Mouse (Mus musculus) stomach, postnatal 0 days (tissue): Measurements from ENCODE around the gene Sema5a. TPM values are rescaled to one million over a fixed set of nuclear protein-coding genes. Genes with fewer than 3 reads are reported as not detected.

Experiments used
- ATAC-seq: fragments of 200-750 bp; cut with Nextera tagmentation; 2 replicates; pipeline ENCODE4 v1.8.0; 2017; ENCODE audit not compliant: low FRiP score, low TSS enrichment
- DNase-seq: peaks from one replicate; pipeline ENCODE4 v3.0.0-alpha.2; 2016; ENCODE audit warnings: low spot score
- H3K27ac ChIP-seq: fragments of 300-500 bp; sonication (generic); replicated peaks from 2 replicates; pipeline ENCODE4 v1.5.1; 2014; ENCODE audit warnings: mild to moderate bottlenecking, control low read depth
- H3K27me3 ChIP-seq: fragments of 300-500 bp; sonication (generic); 2 replicates; pipeline ENCODE4 v1.6.1; 2014; ENCODE audit warnings: low read length; ENCODE audit not compliant: control insufficient read depth, insufficient read depth
- H3K36me3 ChIP-seq: fragments of 300-500 bp; sonication (generic); 2 replicates; pipeline ENCODE4 v1.6.1; 2014; ENCODE audit warnings: low read length, mixed read lengths; ENCODE audit not compliant: control insufficient read depth, insufficient read depth
- H3K4me1 ChIP-seq: fragments of 300-500 bp; sonication (generic); replicated peaks from 2 replicates; pipeline ENCODE4 v1.6.1; 2014; ENCODE audit warnings: antibody characterized with exemption; ENCODE audit not compliant: control insufficient read depth, insufficient read depth
- H3K4me2 ChIP-seq: fragments of 300-500 bp; sonication (generic); replicated peaks from 2 replicates; pipeline ENCODE4 v1.6.1; 2014; ENCODE audit warnings: low read depth, mild to moderate bottlenecking, control low read depth, moderate library complexity
- H3K4me3 ChIP-seq: fragments of 300-500 bp; sonication (generic); 2 replicates; pipeline ENCODE4 v1.5.1; 2014; ENCODE audit warnings: low read depth, low read length, control low read depth
- H3K9ac ChIP-seq: fragments of 300-500 bp; sonication (generic); 2 replicates; pipeline ENCODE4 v1.6.1; 2014; ENCODE audit warnings: mild to moderate bottlenecking, low read length, control low read depth, mixed read lengths
- H3K9me3 ChIP-seq: fragments of 300-500 bp; sonication (generic); 2 replicates; pipeline ENCODE4 v1.6.1; 2016; ENCODE audit warnings: low read length; ENCODE audit not compliant: control insufficient read depth
- CTCF ChIP-seq: IDR thresholded peaks from 2 replicates; pipeline ENCODE4 v1.5.1; 2016; ENCODE audit warnings: antibody characterized with exemption, low read depth, mild to moderate bottlenecking, moderate library complexity
- EP300 ChIP-seq: optimal IDR thresholded peaks from 2 replicates; pipeline ENCODE3; 2016; ENCODE audit warnings: antibody characterized with exemption
- WGBS: fragments of 180-500 bp; shearing (Covaris S2); extraction: QIAGEN DNeasy Blood & Tissue Kit; methylation state at CpG from one replicate; pipeline ENCODE4 v1.1.7; 2014; 5-methylcytosine and 5-hydroxymethylcytosine counted together
- polyA plus RNA-seq: library from polyadenylated mRNA; unstranded; fragments of >200 nt; fragmentation: Nextera tagmentation; extraction: Ambion mirVana; gene quantifications from 2 replicates; pipeline ENCODE4 v1.2.1, GENCODE M21; 2015

The Sema5a gene
- polyA plus RNA-seq, 1 experiment from 2014 or later = 5.5 TPM

- no peak for ATAC-seq
- WGBS = 57% methylated on average over 5 of the region's 5 CpGs
- Histone ChIP-seq H3K9me3 (no peaks in the 10 kb centered on the region), H3K27ac (no peak overlapping the region), H3K4me3 (no peak overlapping the region), H3K9ac (no peak overlapping the region), H3K36me3 (no peaks in the 10 kb centered on the region), H3K4me1 (no peaks in the 10 kb centered on the region), H3K27me3 (no peaks in the 10 kb centered on the region), H3K4me2 (no peak overlapping the region)
- DNase-seq = no peak
- TF ChIP-seq EP300 = no peak
- TF ChIP-seq CTCF = no peak
Observed at GRCm38 (mm10) chr15:32339426-32339825, 94.8 kb downstream of the Sema5a start.

DNA sequence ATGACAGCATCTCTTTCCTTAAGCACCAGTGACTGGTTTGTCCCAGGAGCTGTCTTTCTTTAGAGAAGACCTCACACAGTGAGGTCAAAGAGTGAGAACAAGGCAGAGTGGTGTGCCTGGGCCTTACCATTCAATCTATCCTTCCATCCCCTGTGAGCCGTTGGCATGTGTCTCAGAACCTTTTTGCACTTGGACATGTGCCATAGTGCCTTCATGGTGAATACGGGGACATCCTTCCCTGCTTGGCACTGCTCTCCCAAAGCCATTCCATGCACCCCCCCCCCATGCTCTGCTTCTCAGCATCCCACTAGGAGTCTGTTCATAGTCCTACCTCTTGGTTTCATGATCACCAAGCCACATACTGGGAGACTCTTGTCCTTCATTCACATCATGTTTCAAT lies 96.8 kb downstream of the Sema5a start:
- 48% methylated on average over 2 of the region's 2 CpGs for WGBS
- H3K27ac ChIP-seq = no peak overlapping the region
- H3K4me1 ChIP-seq = no peaks in the 10 kb centered on the region
- ATAC-seq (no peak), DNase-seq (no peak)
- no peak overlapping the region for H3K4me2 ChIP-seq
- H3K9ac ChIP-seq = no peak overlapping the region
- no peak for TF ChIP-seq CTCF
- no peak for TF ChIP-seq EP300
- H3K36me3 ChIP-seq = no peaks in the 10 kb centered on the region
- H3K27me3 ChIP-seq = no peaks in the 10 kb centered on the region
- no peak overlapping the region for H3K4me3 ChIP-seq
- no peaks in the 10 kb centered on the region for H3K9me3 ChIP-seq

DNA sequence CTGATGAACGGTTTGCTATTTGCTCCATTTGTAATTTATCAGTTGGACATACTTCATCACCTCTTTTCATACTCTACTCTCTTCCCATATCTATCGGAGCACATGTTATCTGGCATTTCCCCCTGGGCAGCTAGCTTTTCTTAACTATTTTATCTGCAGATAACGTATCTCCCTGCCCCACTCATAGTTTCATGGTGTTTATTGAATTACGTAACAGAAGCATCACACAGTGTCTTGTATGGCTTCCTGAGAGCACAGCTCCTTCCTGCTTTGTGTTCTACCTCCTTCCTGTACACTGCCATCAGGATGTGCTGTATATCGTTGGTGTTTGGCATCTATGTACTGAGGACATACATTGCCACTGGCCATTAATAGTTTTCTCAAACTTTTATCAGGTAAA lies 98.9 kb downstream of the Sema5a start:
- Histone ChIP-seq H3K27ac (no peak overlapping the region), H3K9me3 (no peaks in the 10 kb centered on the region), H3K4me3 (no peak overlapping the region), H3K4me2 (no peak overlapping the region), H3K9ac (no peak overlapping the region), H3K4me1 (no peaks in the 10 kb centered on the region), H3K36me3 (no peaks in the 10 kb centered on the region), H3K27me3 (no peaks in the 10 kb centered on the region)
- DNase-seq = no peak
- ATAC-seq = no peak
- WGBS = 73% methylated on average over 5 of the region's 5 CpGs
- TF ChIP-seq EP300 = no peak
- no peak for TF ChIP-seq CTCF

DNA sequence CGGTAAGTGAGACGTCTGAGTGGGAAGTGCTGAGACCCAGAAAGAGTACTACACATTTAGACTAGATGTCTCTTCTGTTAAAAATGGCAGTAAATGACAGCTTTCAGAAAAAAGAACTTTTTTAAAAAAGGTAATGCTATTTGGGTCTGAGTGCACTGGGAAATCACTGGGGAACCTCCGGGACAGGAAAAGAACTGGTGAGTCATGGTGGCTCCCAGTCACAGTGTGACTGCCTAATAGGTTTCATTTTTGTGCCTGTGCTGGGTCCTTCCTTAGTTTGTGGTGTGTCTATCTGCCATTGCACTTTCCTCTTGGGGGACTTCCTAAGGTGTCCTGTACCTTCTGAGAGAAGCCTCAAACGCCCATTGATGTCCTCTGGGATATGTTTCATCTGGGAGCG lies 102.7 kb downstream of the Sema5a start:
- Histone ChIP-seq H3K36me3 (no peaks in the 10 kb centered on the region), H3K4me2 (no peak overlapping the region), H3K27ac (no peak overlapping the region), H3K4me1 (no peaks in the 10 kb centered on the region), H3K9me3 (no peaks in the 10 kb centered on the region), H3K4me3 (no peak overlapping the region), H3K27me3 (no peaks in the 10 kb centered on the region), H3K9ac (no peak overlapping the region)
- TF ChIP-seq EP300 (no peak), CTCF (no peak)
- ATAC-seq (no peak), DNase-seq (no peak)
- WGBS = 77% methylated on average over 5 of the region's 5 CpGs

- WGBS = 81% methylated on average over 5 of the region's 5 CpGs
- DNase-seq (no peak), ATAC-seq (no peak)
- no peak overlapping the region for H3K4me3 ChIP-seq
- H3K36me3 ChIP-seq = no peaks in the 10 kb centered on the region
- H3K9me3 ChIP-seq = no peaks in the 10 kb centered on the region
- no peaks in the 10 kb centered on the region for H3K27me3 ChIP-seq
- TF ChIP-seq CTCF = no peak
- no peak for TF ChIP-seq EP300
- no peaks in the 10 kb centered on the region for H3K4me1 ChIP-seq
- no peak overlapping the region for H3K9ac ChIP-seq
- no peak overlapping the region for H3K4me2 ChIP-seq
- H3K27ac ChIP-seq = no peak overlapping the region
Observed at GRCm38 (mm10) chr15:32349276-32349675, 104.7 kb downstream of the Sema5a start.

GRCm38 (mm10) chr15:32352995-32353394 lies 108.4 kb downstream of the Sema5a start:
- no peak for DNase-seq

More at GRCm38 (mm10) chr15:32352995-32353394, 108.4 kb downstream of the Sema5a start:
- no peaks in the 10 kb centered on the region for H3K4me1 ChIP-seq
- WGBS = 44% methylated on average over 8 of the region's 8 CpGs
- no peak for TF ChIP-seq EP300
- TF ChIP-seq CTCF = no peak
- peak overlapping the region; percentile 35; the same call in 1 of the 2 replicates for H3K27ac ChIP-seq
- no peak for ATAC-seq
- no peaks in the 10 kb centered on the region for H3K9me3 ChIP-seq
- no peak overlapping the region for H3K4me2 ChIP-seq
- H3K36me3 ChIP-seq = no peaks in the 10 kb centered on the region
- H3K9ac ChIP-seq = no peak overlapping the region
- H3K4me3 ChIP-seq = no peak overlapping the region
- H3K27me3 ChIP-seq = no peaks in the 10 kb centered on the region
